Mouse (Mus musculus) skeletal muscle tissue, adult 2 months (tissue): ENCODE measurements around the gene Gm5767.
"Not testable (repeated sequence)": the region's sequence is repeated elsewhere in the genome, so short reads cannot be mapped to it uniquely, and the experiment has no call there.

ENCODE experiments used
- DNase-seq: peaks from one replicate; pipeline ENCODE4 v3.0.0-alpha.2; 2012; ENCODE audit warnings: low read depth, low spot score

The Gm5767 gene

DNA sequence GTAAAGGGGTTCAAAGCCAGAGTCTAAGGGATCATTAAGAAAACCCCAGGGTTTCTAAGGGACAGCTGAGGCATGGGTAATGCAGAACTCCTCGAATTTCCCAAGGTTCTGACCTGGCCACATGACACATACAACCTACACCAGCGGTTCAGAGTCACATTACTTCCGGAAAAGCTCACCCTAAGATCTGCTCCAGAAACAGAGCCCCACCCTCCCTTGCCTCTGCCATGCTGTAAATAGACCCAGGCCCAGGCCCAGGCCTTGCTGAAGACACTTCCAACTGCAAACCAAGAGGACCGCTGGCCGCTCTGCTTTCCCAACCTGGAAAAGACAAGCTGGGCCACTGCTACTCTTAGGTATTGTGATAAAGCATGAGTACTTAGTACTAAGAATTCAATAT is 34.3 kb downstream of the Gm5767 start:
- peak; percentile 54 for DNase-seq

GRCm38 (mm10) chr16:8715513-8716080 is 35.0 kb downstream of the Gm5767 start:
- peak; percentile 30 for DNase-seq

- DNase-seq: no peak
Measured at GRCm38 (mm10) chr16:8716300-8716699, 35.7 kb downstream of the Gm5767 start.

- DNase-seq: no peak
Measured at GRCm38 (mm10) chr16:8717744-8718143, 37.2 kb downstream of the Gm5767 start.

DNA sequence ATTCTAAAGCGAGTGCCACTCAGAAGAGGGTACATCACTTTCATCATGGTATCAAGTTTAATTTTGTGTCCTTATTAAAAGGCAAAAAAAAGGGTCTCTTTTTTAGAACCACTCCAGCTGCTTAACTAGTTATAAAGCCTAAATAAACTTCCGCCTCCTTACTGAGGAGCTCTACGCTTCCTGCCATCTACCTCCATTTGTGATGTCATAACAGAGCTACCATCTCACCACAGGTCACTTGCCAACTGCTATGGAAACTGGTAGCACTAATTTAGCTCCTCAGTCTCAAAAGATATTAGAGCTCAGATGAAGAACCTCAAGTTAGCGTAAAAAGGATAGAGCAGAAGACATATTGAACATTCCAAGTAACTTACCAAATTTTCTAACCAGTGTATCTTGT is 39.9 kb downstream of the Gm5767 start:
- DNase-seq: no peak

DNA sequence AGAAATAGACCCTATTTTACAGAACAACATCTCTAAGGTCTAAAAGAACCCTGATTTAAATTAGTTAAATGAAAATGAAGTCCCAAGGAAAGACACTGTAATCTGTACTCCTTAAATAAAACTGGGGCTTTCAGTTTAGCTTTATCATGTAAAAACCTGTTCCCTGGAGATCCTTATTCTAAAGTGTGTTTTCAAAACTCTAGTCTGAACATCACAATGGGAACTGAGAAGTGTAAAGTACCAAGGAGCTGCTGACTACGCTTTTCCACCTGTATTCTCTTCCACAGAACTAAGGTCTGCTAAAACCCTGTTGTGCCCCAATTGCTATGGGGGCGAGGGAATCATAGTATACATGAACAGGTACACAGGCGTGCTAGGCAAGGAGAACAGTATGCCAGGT is 43.5 kb downstream of the Gm5767 start:
- DNase-seq: no peak

GRCm38 (mm10) chr16:8725807-8726206 is 45.2 kb downstream of the Gm5767 start:
- no peak for DNase-seq

DNA sequence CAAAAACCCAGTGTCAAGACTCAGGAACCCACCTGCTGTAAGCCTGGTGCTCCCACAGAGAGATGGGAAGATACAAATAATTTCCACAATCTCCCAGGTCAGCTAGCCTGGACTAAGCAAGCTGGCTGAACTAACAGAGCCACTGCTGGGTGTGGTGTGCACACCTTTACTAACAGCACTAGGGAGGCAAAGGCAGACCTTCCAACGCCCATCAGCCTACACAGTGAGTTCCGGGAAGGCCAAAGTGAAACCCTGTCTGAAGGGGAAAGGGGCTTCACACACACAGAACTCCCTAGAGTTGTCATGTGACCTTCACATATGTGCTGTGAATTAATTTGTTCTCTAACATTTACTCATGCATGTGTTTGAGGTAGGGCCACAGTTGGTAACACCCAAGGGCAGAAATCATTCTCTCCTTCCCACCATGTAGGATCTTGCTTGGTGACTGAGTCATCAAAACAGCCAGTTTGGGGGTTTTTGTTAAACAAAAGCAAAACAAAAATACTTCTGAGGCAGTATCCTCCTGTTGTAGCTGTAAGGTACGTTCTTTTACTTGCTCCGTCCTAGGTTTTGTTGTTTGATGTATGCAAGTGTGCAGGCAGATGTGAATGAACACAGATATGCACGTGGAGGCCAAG is 47.7 kb downstream of the Gm5767 start:
- no peak for DNase-seq

DNA sequence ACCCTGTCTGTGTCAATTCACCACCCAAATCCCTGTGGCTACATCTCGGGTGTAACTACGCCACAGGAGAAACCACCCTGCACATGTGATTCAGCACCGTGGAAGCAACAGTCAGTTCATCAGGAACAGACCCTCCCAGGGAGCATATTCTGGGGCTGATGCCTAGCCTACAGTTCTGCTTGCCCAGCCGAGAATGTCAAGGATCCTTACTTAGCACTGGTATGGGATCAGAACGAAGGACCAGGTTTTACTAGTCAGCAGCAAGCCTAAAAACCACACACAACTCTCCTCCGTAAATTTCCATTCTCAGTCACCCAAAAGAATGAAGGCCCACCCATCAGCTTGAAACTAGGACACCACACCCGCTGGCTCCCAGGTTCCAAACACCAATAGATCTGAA is 51.1 kb downstream of the Gm5767 start:
- DNase-seq: no peak

GRCm38 (mm10) chr16:8732450-8732849 is 51.9 kb downstream of the Gm5767 start:
- not testable (repeated sequence) for DNase-seq
